Mouse (Mus musculus) megakaryocyte, embryonic 14.5 days (primary cell): ENCODE results near the gene Crtc3. TPM values are rescaled to one million over a fixed set of nuclear protein-coding genes. Genes with fewer than 3 reads are reported as not detected.

Experiments used
- H3K27me3 ChIP-seq: replicated peaks from 2 replicates; pipeline ENCODE3; 2012; ENCODE audit warnings: inconsistent platforms
- H3K36me3 ChIP-seq: replicated peaks from 2 replicates; pipeline ENCODE3; 2012; ENCODE audit warnings: low read length, inconsistent platforms, mixed read lengths
- H3K4me1 ChIP-seq: 2 replicates; pipeline ENCODE4 v1.6.1; 2012; ENCODE audit warnings: inconsistent platforms
- H3K4me3 ChIP-seq: replicated peaks from 2 replicates; pipeline ENCODE3; 2012; ENCODE audit warnings: moderate library complexity, mild to moderate bottlenecking, inconsistent platforms
- H3K9me3 ChIP-seq: 2 replicates; pipeline ENCODE4 v1.6.1; 2012; ENCODE audit warnings: inconsistent platforms
- FLI1 ChIP-seq: IDR thresholded peaks from 2 replicates; pipeline ENCODE4 v1.6.1; 2012; ENCODE audit warnings: low read length, inconsistent platforms, mixed read lengths
- GATA1 ChIP-seq: IDR thresholded peaks from 3 replicates; pipeline ENCODE4 v1.6.1; 2012; ENCODE audit warnings: mixed read lengths, low read length, inconsistent platforms, borderline replicate concordance
- polyA plus RNA-seq: library from polyadenylated mRNA; stranded (reverse); fragments of >175 nt; gene quantifications from 2 replicates; pipeline ENCODE4 v1.2.3, GENCODE M21; 2012; ENCODE audit warnings: low replicate concordance; ENCODE audit not compliant: insufficient read depth

The Crtc3 gene
- polyA plus RNA-seq, 1 experiment, result 9.4 TPM

GRCm38 (mm10) chr7:80612191-80612787 is 76.4 kb downstream of the Crtc3 start:
- peaks cover 88% of the 10 kb centered on the region for H3K36me3 ChIP-seq

GRCm38 (mm10) chr7:80611646-80612045 is 77.0 kb downstream of the Crtc3 start:
- TF ChIP-seq GATA1 (no peak), FLI1 (no peak)
- Histone ChIP-seq H3K4me1 (peaks cover 31% of the 10 kb centered on the region), H3K4me3 (peak overlapping the region; percentile 33), H3K9me3 (no peaks in the 10 kb centered on the region), H3K27me3 (no peaks in the 10 kb centered on the region), H3K36me3 (peaks cover 89% of the 10 kb centered on the region)

More at GRCm38 (mm10) chr7:80612191-80612787, 76.4 kb downstream of the Crtc3 start:
- H3K4me3 ChIP-seq, result no peak overlapping the region
- H3K9me3 ChIP-seq, result no peaks in the 10 kb centered on the region
- TF ChIP-seq FLI1 (no peak), GATA1 (no peak)
- no peaks in the 10 kb centered on the region for H3K27me3 ChIP-seq
- H3K4me1 ChIP-seq, result peaks cover 33% of the 10 kb centered on the region

GRCm38 (mm10) chr7:80607503-80607902 is 81.2 kb downstream of the Crtc3 start:
- Histone ChIP-seq H3K9me3 (no peaks in the 10 kb centered on the region), H3K4me1 (peaks cover 20% of the 10 kb centered on the region), H3K4me3 (no peak overlapping the region), H3K27me3 (no peaks in the 10 kb centered on the region), H3K36me3 (peaks cover 89% of the 10 kb centered on the region)
- TF ChIP-seq GATA1, result no peak

- no peak overlapping the region for H3K4me3 ChIP-seq
- H3K27me3 ChIP-seq, result no peaks in the 10 kb centered on the region
- H3K4me1 ChIP-seq, result peaks cover 19% of the 10 kb centered on the region
- no peak for TF ChIP-seq GATA1
- TF ChIP-seq FLI1, result no peak
- no peaks in the 10 kb centered on the region for H3K9me3 ChIP-seq
- H3K36me3 ChIP-seq, result peaks cover 92% of the 10 kb centered on the region
Measured at GRCm38 (mm10) chr7:80606435-80606834, 82.2 kb downstream of the Crtc3 start.

- Histone ChIP-seq H3K27me3 (no peaks in the 10 kb centered on the region), H3K4me1 (peaks cover 19% of the 10 kb centered on the region), H3K4me3 (no peak overlapping the region), H3K36me3 (peaks cover 93% of the 10 kb centered on the region), H3K9me3 (no peaks in the 10 kb centered on the region)
- TF ChIP-seq GATA1 (no peak), FLI1 (no peak)
Measured at GRCm38 (mm10) chr7:80605557-80605930, 83.1 kb downstream of the Crtc3 start.

GRCm38 (mm10) chr7:80604908-80605556 is 83.6 kb downstream of the Crtc3 start:
- H3K9me3 ChIP-seq, result no peaks in the 10 kb centered on the region
- TF ChIP-seq GATA1 (no peak), FLI1 (no peak)
- peaks cover 93% of the 10 kb centered on the region for H3K36me3 ChIP-seq
- peaks cover 19% of the 10 kb centered on the region for H3K4me1 ChIP-seq
- no peak overlapping the region for H3K4me3 ChIP-seq
- H3K27me3 ChIP-seq, result no peaks in the 10 kb centered on the region

- peaks cover 91% of the 10 kb centered on the region for H3K36me3 ChIP-seq
- no peak overlapping the region for H3K4me3 ChIP-seq
- no peaks in the 10 kb centered on the region for H3K27me3 ChIP-seq
- no peak for TF ChIP-seq GATA1
- TF ChIP-seq FLI1, result no peak
- no peaks in the 10 kb centered on the region for H3K9me3 ChIP-seq
- H3K4me1 ChIP-seq, result peaks cover 24% of the 10 kb centered on the region
Measured at GRCm38 (mm10) chr7:80602574-80602973, 86.1 kb downstream of the Crtc3 start.

- no peak for TF ChIP-seq GATA1
- TF ChIP-seq FLI1, result no peak
- Histone ChIP-seq H3K4me3 (no peak overlapping the region), H3K4me1 (peaks cover 24% of the 10 kb centered on the region), H3K9me3 (no peaks in the 10 kb centered on the region), H3K27me3 (no peaks in the 10 kb centered on the region), H3K36me3 (peaks cover 92% of the 10 kb centered on the region)
Measured at GRCm38 (mm10) chr7:80598436-80598985, 90.2 kb downstream of the Crtc3 start.

GRCm38 (mm10) chr7:80597900-80598299 is 90.8 kb downstream of the Crtc3 start:
- Histone ChIP-seq H3K4me1 (peaks cover 19% of the 10 kb centered on the region), H3K9me3 (no peaks in the 10 kb centered on the region), H3K4me3 (no peak overlapping the region), H3K36me3 (peaks cover 92% of the 10 kb centered on the region), H3K27me3 (no peaks in the 10 kb centered on the region)
- TF ChIP-seq FLI1, result no peak
- no peak for TF ChIP-seq GATA1

GRCm38 (mm10) chr7:80589054-80589746 is 99.5 kb downstream of the Crtc3 start:
- Histone ChIP-seq H3K27me3 (no peaks in the 10 kb centered on the region), H3K36me3 (peaks cover 76% of the 10 kb centered on the region), H3K4me1 (peaks cover 17% of the 10 kb centered on the region), H3K4me3 (no peak overlapping the region), H3K9me3 (no peaks in the 10 kb centered on the region)
- TF ChIP-seq GATA1 (no peak), FLI1 (no peak)
